Mouse (Mus musculus): ENCODE results near the gene Mrgprf. TPM values are rescaled to one million over a fixed set of nuclear protein-coding genes. Genes with fewer than 3 reads are reported as not detected.

The Mrgprf gene
- polyA plus RNA-seq, 1 experiment from 2014 or later: 0.09 TPM

GRCm38 (mm10) chr7:145317522-145317921 lies 16.9 kb downstream of the Mrgprf start:
- H3K4me1 ChIP-seq (ENCODE audit: control insufficient read depth, insufficient read depth, low read length): no peaks in the 10 kb centered on the region
- 67% methylated on average over 4 of the region's 4 CpGs for WGBS
- no peak for ATAC-seq (ENCODE audit: insufficient number of reproducible peaks, low FRiP score, low TSS enrichment, low read depth)

GRCm38 (mm10) chr7:145319481-145319880 lies 18.9 kb downstream of the Mrgprf start:
- Histone ChIP-seq H3K4me2 (ENCODE audit: low read depth, severe bottlenecking) (no peak overlapping the region), H3K4me1 (ENCODE audit: control insufficient read depth, insufficient read depth, low read length) (no peaks in the 10 kb centered on the region), H3K9me3 (ENCODE audit: control insufficient read depth, low read length) (no peaks in the 10 kb centered on the region), H3K27me3 (ENCODE audit: control insufficient read depth, insufficient read depth, low read length) (no peaks in the 10 kb centered on the region), H3K4me3 (ENCODE audit: low read depth, low read length) (no peak overlapping the region), H3K9ac (ENCODE audit: low read length) (no peak overlapping the region), H3K27ac (replicated peaks; ENCODE audit: low read depth, low read length) (no peak overlapping the region), H3K36me3 (ENCODE audit: control insufficient read depth, insufficient read depth, low read length) (no peaks in the 10 kb centered on the region)
- ATAC-seq (ENCODE audit: insufficient number of reproducible peaks, low FRiP score, low TSS enrichment, low read depth): no peak
- 70% methylated on average over 3 of the region's 3 CpGs for WGBS
- no peak for DNase-seq (ENCODE audit: low spot score)

More at GRCm38 (mm10) chr7:145317522-145317921, 16.9 kb downstream of the Mrgprf start:
- Histone ChIP-seq H3K9ac (ENCODE audit: low read length) (no peak overlapping the region), H3K4me3 (ENCODE audit: low read depth, low read length) (no peak overlapping the region), H3K27ac (replicated peaks; ENCODE audit: low read depth, low read length) (no peak overlapping the region), H3K4me2 (ENCODE audit: low read depth, severe bottlenecking) (no peak overlapping the region), H3K36me3 (ENCODE audit: control insufficient read depth, insufficient read depth, low read length) (no peaks in the 10 kb centered on the region), H3K9me3 (ENCODE audit: control insufficient read depth, low read length) (no peaks in the 10 kb centered on the region), H3K27me3 (ENCODE audit: control insufficient read depth, insufficient read depth, low read length) (no peaks in the 10 kb centered on the region)
- no peak for DNase-seq (ENCODE audit: low spot score)

- no peak for DNase-seq (ENCODE audit: low spot score)
- WGBS: 41% methylated on average over 4 of the region's 4 CpGs
- H3K36me3 ChIP-seq (ENCODE audit: control insufficient read depth, insufficient read depth, low read length): no peaks in the 10 kb centered on the region
- H3K4me3 ChIP-seq (ENCODE audit: low read depth, low read length): no peak overlapping the region
- no peak overlapping the region for H3K9ac ChIP-seq (ENCODE audit: low read length)
- H3K27ac ChIP-seq (replicated peaks; ENCODE audit: low read depth, low read length): no peak overlapping the region
- H3K27me3 ChIP-seq (ENCODE audit: control insufficient read depth, insufficient read depth, low read length): no peaks in the 10 kb centered on the region
- no peaks in the 10 kb centered on the region for H3K9me3 ChIP-seq (ENCODE audit: control insufficient read depth, low read length)
- ATAC-seq (ENCODE audit: insufficient number of reproducible peaks, low FRiP score, low TSS enrichment, low read depth): no peak
- no peak overlapping the region for H3K4me2 ChIP-seq (ENCODE audit: low read depth, severe bottlenecking)
- H3K4me1 ChIP-seq (ENCODE audit: control insufficient read depth, insufficient read depth, low read length): no peaks in the 10 kb centered on the region
Measured at GRCm38 (mm10) chr7:145323607-145324006, 23.0 kb downstream of the Mrgprf start.

GRCm38 (mm10) chr7:145325697-145326096 lies 25.1 kb downstream of the Mrgprf start:
- no peaks in the 10 kb centered on the region for H3K36me3 ChIP-seq (ENCODE audit: control insufficient read depth, insufficient read depth, low read length)
- no peak overlapping the region for H3K27ac ChIP-seq (replicated peaks; ENCODE audit: low read depth, low read length)
- no peaks in the 10 kb centered on the region for H3K9me3 ChIP-seq (ENCODE audit: control insufficient read depth, low read length)
- H3K4me3 ChIP-seq (ENCODE audit: low read depth, low read length): no peak overlapping the region
- H3K9ac ChIP-seq (ENCODE audit: low read length): no peak overlapping the region
- 30% methylated on average over 2 of the region's 2 CpGs for WGBS
- H3K4me2 ChIP-seq (ENCODE audit: low read depth, severe bottlenecking): no peak overlapping the region
- peaks cover 6% of the 10 kb centered on the region for H3K4me1 ChIP-seq (ENCODE audit: control insufficient read depth, insufficient read depth, low read length)
- no peak for DNase-seq (ENCODE audit: low spot score)
- no peaks in the 10 kb centered on the region for H3K27me3 ChIP-seq (ENCODE audit: control insufficient read depth, insufficient read depth, low read length)
- ATAC-seq (ENCODE audit: insufficient number of reproducible peaks, low FRiP score, low TSS enrichment, low read depth): no peak

- H3K9ac ChIP-seq (ENCODE audit: low read length): no peak overlapping the region
- ATAC-seq (ENCODE audit: insufficient number of reproducible peaks, low FRiP score, low TSS enrichment, low read depth) (no peak), DNase-seq (ENCODE audit: low spot score) (no peak)
- H3K9me3 ChIP-seq (ENCODE audit: control insufficient read depth, low read length): no peaks in the 10 kb centered on the region
- H3K27ac ChIP-seq (replicated peaks; ENCODE audit: low read depth, low read length): no peak overlapping the region
- peaks cover 6% of the 10 kb centered on the region for H3K4me1 ChIP-seq (ENCODE audit: control insufficient read depth, insufficient read depth, low read length)
- H3K36me3 ChIP-seq (ENCODE audit: control insufficient read depth, insufficient read depth, low read length): no peaks in the 10 kb centered on the region
- no peaks in the 10 kb centered on the region for H3K27me3 ChIP-seq (ENCODE audit: control insufficient read depth, insufficient read depth, low read length)
- H3K4me3 ChIP-seq (ENCODE audit: low read depth, low read length): no peak overlapping the region
- whole genome bisulfite sequencing: 49% methylated on average over 2 of the region's 2 CpGs
- no peak overlapping the region for H3K4me2 ChIP-seq (ENCODE audit: low read depth, severe bottlenecking)
Measured at GRCm38 (mm10) chr7:145329982-145330381, 29.4 kb downstream of the Mrgprf start.

- no peaks in the 10 kb centered on the region for H3K27me3 ChIP-seq (ENCODE audit: control insufficient read depth, insufficient read depth, low read length)
- no peak overlapping the region for H3K4me3 ChIP-seq (ENCODE audit: low read depth, low read length)
- H3K36me3 ChIP-seq (ENCODE audit: control insufficient read depth, insufficient read depth, low read length): no peaks in the 10 kb centered on the region
- WGBS: 83% methylated on average over 2 of the region's 2 CpGs
- no peak overlapping the region for H3K9ac ChIP-seq (ENCODE audit: low read length)
- peaks cover 6% of the 10 kb centered on the region for H3K4me1 ChIP-seq (ENCODE audit: control insufficient read depth, insufficient read depth, low read length)
- no peaks in the 10 kb centered on the region for H3K9me3 ChIP-seq (ENCODE audit: control insufficient read depth, low read length)
- no peak overlapping the region for H3K4me2 ChIP-seq (ENCODE audit: low read depth, severe bottlenecking)
- no peak for ATAC-seq (ENCODE audit: insufficient number of reproducible peaks, low FRiP score, low TSS enrichment, low read depth)
- DNase-seq (ENCODE audit: low spot score): no peak
- no peak overlapping the region for H3K27ac ChIP-seq (replicated peaks; ENCODE audit: low read depth, low read length)
Measured at GRCm38 (mm10) chr7:145330641-145331040, 30.0 kb downstream of the Mrgprf start.

GRCm38 (mm10) chr7:145332376-145333041 lies 31.9 kb downstream of the Mrgprf start:
- no peak for ATAC-seq (ENCODE audit: insufficient number of reproducible peaks, low FRiP score, low TSS enrichment, low read depth)
- no peak for DNase-seq (ENCODE audit: low spot score)
- H3K27me3 ChIP-seq (ENCODE audit: control insufficient read depth, insufficient read depth, low read length): no peaks in the 10 kb centered on the region
- peaks cover 6% of the 10 kb centered on the region for H3K4me1 ChIP-seq (ENCODE audit: control insufficient read depth, insufficient read depth, low read length)
- H3K27ac ChIP-seq (replicated peaks; ENCODE audit: low read depth, low read length): no peak overlapping the region
- H3K4me3 ChIP-seq (ENCODE audit: low read depth, low read length): no peak overlapping the region
- H3K4me2 ChIP-seq (ENCODE audit: low read depth, severe bottlenecking): no peak overlapping the region
- H3K9me3 ChIP-seq (ENCODE audit: control insufficient read depth, low read length): no peaks in the 10 kb centered on the region
- WGBS: 65% methylated on average over 1 of the region's 1 CpGs
- no peaks in the 10 kb centered on the region for H3K36me3 ChIP-seq (ENCODE audit: control insufficient read depth, insufficient read depth, low read length)
- no peak overlapping the region for H3K9ac ChIP-seq (ENCODE audit: low read length)

GRCm38 (mm10) chr7:145333936-145334335 lies 33.3 kb downstream of the Mrgprf start:
- Histone ChIP-seq H3K4me2 (ENCODE audit: low read depth, severe bottlenecking) (no peak overlapping the region), H3K27ac (replicated peaks; ENCODE audit: low read depth, low read length) (no peak overlapping the region), H3K36me3 (ENCODE audit: control insufficient read depth, insufficient read depth, low read length) (no peaks in the 10 kb centered on the region), H3K27me3 (ENCODE audit: control insufficient read depth, insufficient read depth, low read length) (no peaks in the 10 kb centered on the region), H3K4me3 (ENCODE audit: low read depth, low read length) (no peak overlapping the region), H3K9me3 (ENCODE audit: control insufficient read depth, low read length) (no peaks in the 10 kb centered on the region), H3K9ac (ENCODE audit: low read length) (no peak overlapping the region), H3K4me1 (ENCODE audit: control insufficient read depth, insufficient read depth, low read length) (peaks cover 6% of the 10 kb centered on the region)
- DNase-seq (ENCODE audit: low spot score): no peak
- WGBS: 84% methylated on average over 6 of the region's 6 CpGs
- no peak for ATAC-seq (ENCODE audit: insufficient number of reproducible peaks, low FRiP score, low TSS enrichment, low read depth)

Measured in limb, embryonic 11.5 days (tissue).